Mouse (Mus musculus): ENCODE data around the gene Rxfp3. TPM values are rescaled to one million over a fixed set of nuclear protein-coding genes. Genes with fewer than 3 reads are reported as not detected.

Rxfp3 gene
- polyA plus RNA-seq, 1 experiment from 2014 or later = 1.2 TPM

DNA sequence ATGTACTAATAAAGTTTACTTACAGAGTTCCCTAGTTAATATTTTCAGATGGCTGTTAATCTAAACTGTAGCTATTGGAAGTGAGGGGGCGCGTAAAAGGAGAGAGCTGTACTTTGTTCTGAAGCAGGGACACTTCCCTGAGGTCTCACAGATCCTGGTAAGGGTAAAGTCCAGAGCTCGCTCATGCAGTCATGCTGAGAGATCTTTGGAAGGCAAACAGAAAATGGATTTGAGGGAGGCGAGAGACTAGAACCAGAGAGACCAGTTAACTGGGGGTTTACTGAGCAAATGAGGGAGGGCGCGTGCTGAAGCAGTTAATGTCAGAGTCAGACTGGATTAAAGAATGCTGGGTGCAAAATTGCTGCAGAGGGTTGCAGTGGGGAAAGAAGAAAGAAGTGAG, 52.0 kb downstream of the Rxfp3 start:
- 86% methylated on average over 6 of the region's 6 CpGs for WGBS
- no peak for ATAC-seq (ENCODE audit: low read depth)
- H3K27ac ChIP-seq (ENCODE audit: low read depth, low read length) = no peak overlapping the region
- no peaks in the 10 kb centered on the region for H3K36me3 ChIP-seq (ENCODE audit: control insufficient read depth, insufficient read depth, low read length)
- H3K9ac ChIP-seq (replicated peaks; ENCODE audit: low read depth, low read length) = no peak overlapping the region
- H3K27me3 ChIP-seq (ENCODE audit: control insufficient read depth, insufficient read depth, low read length) = no peaks in the 10 kb centered on the region
- no peak overlapping the region for H3K4me3 ChIP-seq (ENCODE audit: low read depth, low read length)
- H3K4me2 ChIP-seq (ENCODE audit: low read depth, low read length) = no peak overlapping the region
- H3K9me3 ChIP-seq (ENCODE audit: control insufficient read depth, low read length) = no peaks in the 10 kb centered on the region
- H3K4me1 ChIP-seq (ENCODE audit: control insufficient read depth, insufficient read depth, low read length) = 0 out of 2 replicates have a peak, but pooled peaks cover 3% of the 10 kb centered on the region

Other genes with a start within 250 kb of the Rxfp3 start
- 21.2 and 23.6 TPM in 2 replicates for gene C1qtnf3, start 85.7 kb downstream of the Rxfp3 start, polyA plus RNA-seq (2014; fragmentation: Nextera tagmentation; extraction: Ambion mirVana)
- gene Amacr, start 56.2 kb downstream of the Rxfp3 start, polyA plus RNA-seq (2014; fragmentation: Nextera tagmentation; extraction: Ambion mirVana) = 14.2 TPM in 2 replicates
- 0.07 TPM in 1 of 2 replicates, not detected in the other for gene Slc45a2, start 37.3 kb downstream of the Rxfp3 start, polyA plus RNA-seq (2014; fragmentation: Nextera tagmentation; extraction: Ambion mirVana)
- gene Adamts12, start 26.8 kb upstream of the Rxfp3 start, polyA plus RNA-seq (2014; fragmentation: Nextera tagmentation; extraction: Ambion mirVana) = 2.2 and 4.1 TPM in 2 replicates